Mouse (Mus musculus) embryonic fibroblast, embryonic 13.5 days (primary cell): ENCODE data around the gene Kcnj6.

ENCODE experiments used
- CTCF ChIP-seq: IDR thresholded peaks from 2 replicates; pipeline ENCODE4 v1.5.1; 2011; ENCODE audit warnings: mild to moderate bottlenecking, control low read depth, low read length, moderate library complexity, borderline replicate concordance; ENCODE audit not compliant: insufficient read depth
- POLR2A ChIP-seq: IDR thresholded peaks from 2 replicates; pipeline ENCODE4 v1.6.1; 2011; ENCODE audit warnings: low read depth, mild to moderate bottlenecking, control low read depth, low read length, moderate library complexity

DNA sequence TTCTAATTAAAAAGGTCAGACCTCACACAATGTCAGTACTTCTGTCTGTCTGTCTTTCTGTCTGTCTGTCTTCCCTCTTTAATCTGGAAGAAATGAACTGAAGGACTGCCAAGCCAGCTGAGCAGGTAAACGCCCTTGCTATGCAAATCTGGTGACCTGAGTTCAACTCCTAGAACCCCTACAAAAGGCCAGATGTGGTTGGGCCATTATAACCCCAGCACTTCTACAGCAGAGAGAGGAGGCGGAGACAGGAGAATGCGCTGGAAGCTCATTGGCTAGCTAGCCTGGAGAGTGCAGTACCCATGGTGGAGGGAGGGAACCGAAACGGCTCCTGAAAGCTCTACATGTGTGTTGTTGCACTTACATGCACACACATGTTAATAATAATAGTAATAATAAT is 141.5 kb downstream of the Kcnj6 start:
- TF ChIP-seq CTCF (no peak), POLR2A (no peak)
